Mouse (Mus musculus) MEL (cell line): ENCODE results near the gene Scarb1.

Source experiments
- CTCF ChIP-seq, 3 experiments: IDR thresholded peaks in 2 of 3; conservative IDR thresholded peaks in 1 of 3; 2 replicates each; pipeline ENCODE4 v1.5.1; 2011 to 2012; ENCODE audit warnings: low read length in 3 of 3, low read depth in 2 of 3, mild to moderate bottlenecking in 2 of 3, improper control_type of control experiment in 1 of 3, inconsistent platforms in 1 of 3, mixed read lengths in 1 of 3, moderate library complexity in 1 of 3; ENCODE audit not compliant: control insufficient read depth in 1 of 3, insufficient read depth in 1 of 3, poor library complexity in 1 of 3, severe bottlenecking in 1 of 3
- E2F4 ChIP-seq: IDR thresholded peaks from 2 replicates; pipeline ENCODE4 v1.6.1; 2011; ENCODE audit warnings: low read depth, low read length, improper control_type of control experiment, borderline replicate concordance
- EP300 ChIP-seq, 2 experiments: IDR thresholded peaks; 2 replicates each; pipeline ENCODE4 v1.6.1; 2011; ENCODE audit warnings: improper control_type of control experiment in 2 of 2, low read length in 2 of 2, low read depth in 1 of 2, mild to moderate bottlenecking in 1 of 2
- GABPA ChIP-seq: IDR thresholded peaks from 2 replicates; pipeline ENCODE4 v1.6.1; 2012; ENCODE audit warnings: low read depth, mild to moderate bottlenecking, inconsistent platforms, low read length, improper control_type of control experiment, moderate library complexity
- JUND ChIP-seq: IDR thresholded peaks from 2 replicates; pipeline ENCODE4 v1.6.1; 2011; ENCODE audit warnings: low read depth, mild to moderate bottlenecking, improper control_type of control experiment, low read length
- MAFK ChIP-seq: IDR thresholded peaks from 2 replicates; pipeline ENCODE4 v1.6.1; 2011; ENCODE audit warnings: low read depth, mild to moderate bottlenecking, low read length, improper control_type of control experiment, borderline replicate concordance
- POLR2A ChIP-seq, 2 experiments: IDR thresholded peaks; 2 replicates each; pipeline ENCODE4 v1.6.1; 2011 to 2012; ENCODE audit warnings: low read length in 2 of 2, mild to moderate bottlenecking in 2 of 2, control low read depth in 1 of 2, improper control_type of control experiment in 1 of 2, low read depth in 1 of 2, moderate library complexity in 1 of 2; ENCODE audit not compliant: control insufficient read depth in 1 of 2, insufficient read depth in 1 of 2, poor library complexity in 1 of 2
- ZKSCAN1 ChIP-seq: IDR thresholded peaks from 2 replicates; pipeline ENCODE4 v1.6.1; 2012; ENCODE audit warnings: low read depth, mild to moderate bottlenecking, inconsistent platforms, low read length, improper control_type of control experiment, moderate library complexity

DNA sequence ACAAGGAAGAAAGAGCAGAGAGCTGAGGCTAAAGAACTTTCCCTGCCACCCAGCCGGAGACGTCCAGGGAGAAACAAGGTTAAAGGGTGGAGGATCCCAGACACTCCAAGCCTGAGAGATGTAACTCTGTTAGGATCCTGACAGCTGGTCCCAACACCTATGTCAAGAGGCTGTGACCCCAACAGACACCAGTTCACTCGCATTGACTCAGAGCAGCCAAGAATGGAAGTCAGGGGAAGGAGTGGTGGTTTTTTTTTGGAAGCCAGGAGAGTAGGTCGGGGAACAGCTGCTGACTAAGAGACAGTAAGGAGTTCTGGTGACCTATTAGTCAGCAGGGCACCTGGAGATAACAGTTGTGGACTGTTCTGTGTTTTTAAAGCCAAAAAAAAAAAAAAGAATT, 31.1 kb upstream of the Scarb1 start:
- no peak for TF ChIP-seq GABPA
- TF ChIP-seq POLR2A (IDR thresholded peaks at IDR 0.05; ENCODE audit: control insufficient read depth in 1 of 2, insufficient read depth in 1 of 2, low read depth in 1 of 2, low read length in 2 of 2, poor library complexity in 1 of 2), result no peak
- no peak for TF ChIP-seq CTCF (IDR thresholded peaks at IDR 0.05 in 2 of 3, conservative IDR thresholded peaks at IDR 0.05 in 1 of 3; ENCODE audit: control insufficient read depth in 1 of 3, insufficient read depth in 1 of 3, low read depth in 2 of 3, low read length in 3 of 3, poor library complexity in 1 of 3, severe bottlenecking in 1 of 3)
- TF ChIP-seq ZKSCAN1, result no peak
- no peak for TF ChIP-seq E2F4
- no peak for TF ChIP-seq EP300 (IDR thresholded peaks at IDR 0.05; ENCODE audit: low read depth in 1 of 2, low read length in 2 of 2)
- TF ChIP-seq JUND, result no peak
- TF ChIP-seq MAFK, result no peak
